Mouse (Mus musculus) kidney, postnatal 4 days (tissue): ENCODE results near the gene Mast3.

ENCODE experiments used
- DNase-seq, 2 experiments: peaks; one replicate each; pipeline ENCODE4 v3.0.0; 2021; ENCODE audit warnings: mixed read lengths in 2 of 2

The Mast3 gene

DNA sequence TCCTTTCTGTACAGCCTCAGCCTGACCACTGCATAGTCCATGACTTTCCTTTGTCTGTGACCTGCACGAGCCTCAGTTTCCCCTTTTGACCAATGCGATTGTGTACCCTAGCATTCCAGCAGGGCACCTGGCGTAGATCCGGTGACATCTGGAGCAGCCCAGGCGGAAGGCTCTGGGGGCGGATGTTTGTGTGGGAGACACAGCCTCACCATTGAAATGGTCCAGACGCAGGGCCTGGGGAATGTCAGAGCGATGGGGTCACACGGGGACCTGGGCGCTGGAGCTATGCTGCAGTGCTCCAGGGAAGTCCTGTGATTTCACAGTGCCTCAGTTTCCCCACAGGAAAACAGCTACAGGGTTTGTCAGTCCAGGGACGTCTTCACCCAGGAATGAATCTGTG, 62.7 kb downstream of the Mast3 start:
- DNase-seq, result peak; percentile 24 to 54

DNA sequence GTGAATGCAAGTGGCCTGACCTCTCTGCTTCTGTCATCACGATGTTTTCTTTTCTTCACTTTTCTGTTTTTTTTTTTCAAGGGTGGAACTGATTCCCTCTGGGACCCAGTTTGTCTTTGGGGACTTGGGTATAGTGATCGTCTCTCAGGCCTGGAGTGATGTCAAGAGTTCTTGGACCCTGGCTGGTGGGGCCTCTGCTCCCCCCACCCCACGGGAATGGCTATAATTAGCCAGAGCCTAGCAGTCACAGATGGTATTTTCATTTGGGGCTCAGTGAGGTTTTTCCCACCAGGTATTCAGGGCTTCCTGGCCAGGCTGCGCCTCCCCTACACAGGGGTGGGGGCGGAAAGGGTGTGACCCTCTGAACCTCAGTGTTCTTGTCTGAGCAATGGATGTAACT, 63.2 kb downstream of the Mast3 start:
- DNase-seq, result peak in 1 of 2 experiments; percentile 1

DNA sequence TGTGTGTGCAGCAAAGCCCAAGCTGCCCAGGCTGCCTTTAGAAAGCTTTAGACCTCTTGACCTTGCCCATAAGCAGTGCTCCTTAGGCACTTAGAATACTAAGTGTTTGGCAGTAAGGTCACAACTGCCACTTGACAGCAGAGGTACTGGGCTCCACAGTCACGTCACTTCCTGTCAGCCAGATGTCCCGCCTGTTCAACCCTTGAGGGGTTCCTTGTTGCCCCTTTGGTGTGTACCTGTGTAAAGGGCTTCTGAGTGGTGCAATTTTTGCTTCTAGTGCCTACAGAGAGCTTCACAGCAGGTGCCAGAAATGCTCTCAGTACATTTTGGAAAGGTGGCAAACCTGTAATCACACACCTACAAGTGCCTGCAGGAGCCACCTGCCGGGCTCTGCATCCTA, 66.6 kb downstream of the Mast3 start:
- DNase-seq, result peak in 1 of 2 experiments; percentile 0

DNA sequence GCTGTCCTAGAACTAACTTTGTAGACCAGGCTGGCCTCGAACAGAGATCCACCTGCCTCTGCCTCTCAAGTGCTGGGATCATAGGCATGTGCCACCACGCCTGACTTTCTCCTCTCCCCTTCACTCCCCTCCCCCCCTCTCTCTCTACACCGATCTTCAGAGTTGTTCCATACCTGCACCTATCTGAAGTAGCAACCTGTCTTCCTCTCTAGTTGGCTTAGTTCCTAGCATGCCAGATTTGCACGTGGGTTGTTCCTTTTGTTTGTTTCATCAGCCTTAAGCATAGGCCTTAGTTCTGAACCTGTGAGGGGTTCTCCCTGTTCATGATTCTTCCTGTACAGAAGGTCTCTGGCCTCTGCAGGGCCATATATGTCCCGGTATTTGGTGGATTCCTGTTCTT, 67.1 kb downstream of the Mast3 start:
- no peak for DNase-seq

DNA sequence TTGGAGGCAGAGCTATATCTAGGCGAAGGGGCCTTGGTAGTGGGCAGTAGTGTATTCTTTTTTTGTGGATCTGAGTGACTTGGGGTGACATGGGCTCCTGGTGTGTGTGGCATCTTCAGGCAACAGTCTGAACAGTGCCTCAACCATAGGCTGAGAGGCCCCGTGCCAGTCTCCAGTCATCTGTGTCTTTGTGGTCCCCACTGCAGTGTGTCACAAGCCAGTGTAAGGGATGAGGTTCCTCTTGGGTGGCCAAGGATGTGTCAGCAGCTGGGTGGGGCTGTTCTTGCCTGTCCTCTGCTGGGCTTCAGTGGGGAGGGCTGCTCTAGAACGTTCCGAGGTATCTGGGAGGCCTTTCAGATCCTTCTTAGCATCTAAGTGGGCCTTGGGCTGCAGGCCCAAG, 73.9 kb downstream of the Mast3 start:
- peak in 1 of 2 experiments; percentile 1 for DNase-seq

DNA sequence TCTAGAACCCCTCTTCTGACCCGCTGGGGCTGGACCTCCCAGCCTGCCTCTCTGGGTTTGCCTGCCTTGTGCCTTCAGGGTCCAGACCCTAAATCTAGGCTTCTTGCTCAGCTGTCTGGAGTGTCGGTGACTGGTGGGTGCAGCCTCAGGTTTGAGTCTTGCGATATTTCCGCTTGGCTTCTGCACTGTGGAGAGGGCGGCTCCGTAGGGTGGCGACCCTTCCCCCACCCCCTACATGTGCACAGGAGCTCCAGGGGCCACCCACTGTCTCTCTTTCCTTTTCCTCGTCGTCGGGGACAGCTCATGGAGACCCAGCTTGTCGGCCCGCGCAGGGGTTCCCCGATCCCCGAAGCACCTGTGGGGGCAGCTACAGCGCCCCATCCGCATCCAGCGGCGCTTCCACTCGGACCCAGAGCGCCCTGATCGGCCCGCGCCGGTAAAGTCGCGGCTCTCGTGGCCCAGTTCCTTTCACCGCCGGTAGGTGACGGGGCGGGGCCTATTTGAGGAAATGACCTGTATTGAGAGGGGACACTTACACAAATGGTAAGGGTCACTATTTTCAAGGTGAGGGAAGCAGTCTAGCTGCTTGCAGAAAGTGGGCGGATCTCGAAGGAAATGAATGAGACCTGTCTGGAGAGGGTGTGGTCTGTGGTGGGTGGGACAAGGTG, 74.9 kb downstream of the Mast3 start:
- DNase-seq, result peak; percentile 59 to 72
